Mouse (Mus musculus): ENCODE results near the gene Sprr2a3.
"Not testable (repeated sequence)": the region's sequence is repeated elsewhere in the genome, so short reads cannot be mapped to it uniquely, and the experiment has no call there.

Sprr2a3 gene

DNA sequence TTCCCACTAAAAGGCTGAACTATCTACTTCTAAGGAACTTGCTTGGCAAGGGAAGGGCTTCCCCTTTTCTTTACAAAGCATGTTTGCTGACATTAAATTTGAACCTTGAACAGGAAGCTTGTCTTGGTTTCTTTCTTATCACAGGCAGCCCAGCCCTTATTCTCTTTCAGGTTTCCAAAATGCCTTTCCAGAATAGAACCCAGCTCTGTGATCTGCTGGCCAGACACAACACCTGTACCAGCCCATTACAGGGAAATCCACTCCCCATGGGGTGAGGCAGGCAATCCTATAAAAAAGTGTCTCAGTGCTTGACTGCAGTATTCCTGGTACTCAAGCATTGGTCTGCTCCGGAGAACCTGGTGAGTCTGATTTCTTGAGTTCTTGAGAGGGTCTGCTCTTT is at the start of gene Sprr2a3:
TSS of gene Sprr2a3 (plus strand) at position 317 of the 400 bp plus-strand sequence.
- not testable (repeated sequence) for DNase-seq (ENCODE audit: low spot score in 2 of 2)

DNA sequence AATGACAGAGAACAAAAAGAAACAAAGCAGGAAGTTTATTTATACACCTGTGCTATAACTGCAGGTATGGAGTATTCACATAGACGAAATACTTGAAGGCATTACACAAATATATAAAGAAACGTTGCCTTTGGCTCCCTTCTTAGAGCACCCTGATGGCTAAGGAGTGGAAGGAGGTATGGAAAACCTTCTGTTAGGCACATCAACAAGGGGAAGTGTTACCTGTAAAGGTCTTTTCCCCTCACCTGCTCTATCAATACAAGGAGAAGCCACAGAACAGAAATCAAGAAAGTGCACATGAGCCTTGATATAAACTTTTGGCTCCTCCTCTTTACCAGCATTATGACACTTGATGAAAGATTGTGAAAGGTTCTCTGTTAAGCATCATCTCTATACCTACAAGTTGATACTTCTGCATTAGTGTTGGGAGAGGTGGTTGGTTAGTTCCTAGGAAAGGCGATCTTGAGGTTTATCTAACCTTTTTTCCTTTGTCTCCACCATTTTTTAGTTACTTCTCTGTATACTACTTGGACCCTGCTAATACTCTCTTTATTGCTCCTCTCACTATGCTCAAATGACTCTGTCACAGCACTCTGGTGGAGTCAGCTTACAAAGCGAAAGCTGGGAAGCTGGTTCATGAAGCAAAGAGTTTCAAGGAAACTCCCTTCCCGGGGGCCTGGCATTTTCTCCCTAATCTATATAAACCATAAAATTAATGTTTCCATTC is 48.6 kb upstream of the Sprr2a3 start:
- not testable (repeated sequence) for DNase-seq (ENCODE audit: low spot score in 2 of 2)

DNA sequence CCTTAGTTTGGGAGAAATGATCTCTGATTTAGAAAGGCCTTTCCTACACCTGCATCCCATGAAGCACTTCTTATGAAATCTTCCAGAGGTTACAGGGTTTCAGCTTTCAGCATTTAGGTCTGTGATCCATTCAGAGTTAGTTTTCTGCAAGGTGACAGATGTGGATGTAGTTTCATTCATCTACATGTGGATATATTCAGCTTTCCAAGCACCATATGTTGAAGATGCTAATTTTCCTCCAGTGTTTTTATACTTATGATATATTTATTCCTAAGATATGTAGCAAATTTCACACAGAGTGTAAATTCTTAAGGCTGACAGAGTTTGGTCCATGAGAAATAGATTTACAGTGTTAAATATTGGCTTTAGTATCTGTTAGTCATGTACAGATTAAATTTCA is 46.5 kb upstream of the Sprr2a3 start:
- DNase-seq (ENCODE audit: low spot score in 2 of 2) = not testable (repeated sequence)

DNA sequence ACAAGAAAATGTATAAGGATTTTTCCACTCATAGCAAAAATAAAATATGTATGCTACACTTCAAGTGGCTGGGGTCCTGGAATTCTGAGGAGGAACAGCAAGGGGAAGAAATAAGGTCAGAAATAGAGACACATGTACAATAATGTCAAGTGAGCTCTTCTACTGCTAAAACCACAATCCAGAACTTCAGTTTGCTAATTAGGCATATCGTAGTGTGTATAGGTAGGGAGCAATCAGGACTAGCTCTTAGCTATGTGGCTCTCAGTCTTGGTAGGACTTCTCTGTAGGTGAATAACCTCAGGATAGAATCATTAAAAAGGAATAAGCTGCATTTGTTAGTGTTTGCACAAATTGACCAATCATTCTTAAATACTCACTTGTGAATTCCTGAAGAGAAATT is 46.0 kb upstream of the Sprr2a3 start:
- not testable (repeated sequence) for DNase-seq (ENCODE audit: low spot score in 2 of 2)

DNA sequence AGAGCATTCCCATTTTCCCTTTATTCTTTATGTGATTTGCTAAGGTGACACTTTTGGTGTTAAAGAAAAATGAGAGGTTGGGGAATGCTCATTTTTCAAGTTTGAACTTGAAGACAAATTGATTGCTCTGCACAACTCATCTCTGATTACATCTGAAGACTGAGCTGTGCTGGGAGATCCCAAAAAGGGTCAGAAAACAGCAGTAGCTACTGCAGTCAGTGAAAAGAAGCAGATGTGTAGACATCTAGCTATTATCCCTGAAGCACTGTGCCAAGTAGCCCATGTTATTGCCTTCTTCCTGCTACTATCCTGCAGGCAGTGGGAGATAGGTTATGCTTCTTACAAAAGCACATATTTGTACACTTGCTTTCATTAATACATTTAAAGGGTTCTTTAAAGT is 40.4 kb upstream of the Sprr2a3 start:
- DNase-seq (ENCODE audit: low spot score in 2 of 2) = not testable (repeated sequence)

GRCm38 (mm10) chr3:92246245-92246644 is 39.0 kb upstream of the Sprr2a3 start:
- not testable (repeated sequence) for DNase-seq (ENCODE audit: low spot score in 2 of 2)

DNA sequence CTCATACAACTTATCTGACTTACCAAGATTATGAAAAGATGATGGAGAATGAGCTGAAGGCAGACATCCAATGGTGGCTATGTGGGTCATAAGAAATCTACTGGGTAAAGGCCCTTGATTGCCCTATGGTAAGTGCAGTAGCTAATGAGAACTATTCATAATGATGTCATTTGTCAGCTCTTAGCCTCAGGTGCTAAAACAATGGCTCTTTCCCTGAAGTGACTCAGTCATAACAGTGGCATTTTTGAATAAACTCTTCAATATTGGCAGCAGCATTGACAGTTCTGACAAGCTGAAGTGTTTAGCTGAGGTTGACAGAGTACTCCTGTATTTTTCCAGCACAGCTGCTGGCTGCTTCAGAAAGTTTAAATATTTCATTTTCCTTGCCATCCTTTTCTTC is 36.7 kb upstream of the Sprr2a3 start:
- not testable (repeated sequence) for DNase-seq (ENCODE audit: low spot score in 2 of 2)

DNA sequence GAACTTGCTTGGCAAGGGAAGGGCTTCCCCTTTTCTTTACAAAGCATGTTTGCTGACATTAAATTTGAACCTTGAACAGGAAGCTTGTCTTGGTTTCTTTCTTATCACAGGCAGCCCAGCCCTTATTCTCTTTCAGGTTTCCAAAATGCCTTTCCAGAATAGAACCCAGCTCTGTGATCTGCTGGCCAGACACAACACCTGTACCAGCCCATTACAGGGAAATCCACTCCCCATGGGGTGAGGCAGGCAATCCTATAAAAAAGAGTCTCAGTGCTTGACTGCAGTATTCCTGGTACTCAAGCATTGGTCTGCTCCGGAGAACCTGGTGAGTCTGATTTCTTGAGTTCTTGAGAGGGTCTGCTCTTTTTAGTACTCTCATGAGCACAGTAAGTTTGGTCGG is 34.8 kb upstream of the Sprr2a3 start:
- DNase-seq (ENCODE audit: low spot score in 2 of 2) = not testable (repeated sequence)

- not testable (repeated sequence) for DNase-seq (ENCODE audit: low spot score in 2 of 2)
Observed at GRCm38 (mm10) chr3:92253860-92254259, 31.4 kb upstream of the Sprr2a3 start.

- not testable (repeated sequence) for DNase-seq (ENCODE audit: low spot score in 2 of 2)
Observed at GRCm38 (mm10) chr3:92258526-92258925, 26.7 kb upstream of the Sprr2a3 start.

DNA sequence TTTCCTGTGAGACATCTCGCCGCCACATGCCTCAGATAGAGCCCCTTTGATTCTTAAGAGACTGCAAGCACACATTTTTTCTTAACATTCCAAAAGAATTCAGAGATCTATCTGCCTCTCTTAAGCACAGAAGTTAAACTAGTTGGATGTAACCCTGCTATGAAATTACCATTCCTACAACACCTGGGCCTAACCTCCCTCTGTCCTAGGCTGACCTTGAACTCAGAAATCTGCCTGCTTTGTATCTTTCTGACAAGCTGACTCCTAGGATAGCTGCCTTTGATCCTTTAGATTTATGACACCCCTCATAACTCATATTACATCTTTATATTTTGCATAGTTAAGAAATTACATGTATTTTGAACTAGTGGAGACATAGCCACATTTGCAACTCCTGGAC is 21.8 kb upstream of the Sprr2a3 start:
- not testable (repeated sequence) for DNase-seq (ENCODE audit: low spot score in 2 of 2)

GRCm38 (mm10) chr3:92271414-92271985 is 13.7 kb upstream of the Sprr2a3 start:
- DNase-seq (ENCODE audit: low spot score in 2 of 2) = not testable (repeated sequence)

GRCm38 (mm10) chr3:92273504-92273903 is 11.7 kb upstream of the Sprr2a3 start:
- DNase-seq (ENCODE audit: low spot score in 2 of 2) = not testable (repeated sequence)

DNA sequence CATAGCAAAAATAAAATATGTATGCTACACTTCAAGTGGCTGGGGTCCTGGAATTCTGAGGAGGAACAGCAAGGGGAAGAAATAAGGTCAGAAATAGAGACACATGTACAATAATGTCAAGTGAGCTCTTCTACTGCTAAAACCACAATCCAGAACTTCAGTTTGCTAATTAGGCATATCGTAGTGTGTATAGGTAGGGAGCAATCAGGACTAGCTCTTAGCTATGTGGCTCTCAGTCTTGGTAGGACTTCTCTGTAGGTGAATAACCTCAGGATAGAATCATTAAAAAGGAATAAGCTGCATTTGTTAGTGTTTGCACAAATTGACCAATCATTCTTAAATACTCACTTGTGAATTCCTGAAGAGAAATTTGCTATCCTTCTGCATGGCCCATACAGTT is 11.2 kb upstream of the Sprr2a3 start:
- not testable (repeated sequence) for DNase-seq (ENCODE audit: low spot score in 2 of 2)

DNA sequence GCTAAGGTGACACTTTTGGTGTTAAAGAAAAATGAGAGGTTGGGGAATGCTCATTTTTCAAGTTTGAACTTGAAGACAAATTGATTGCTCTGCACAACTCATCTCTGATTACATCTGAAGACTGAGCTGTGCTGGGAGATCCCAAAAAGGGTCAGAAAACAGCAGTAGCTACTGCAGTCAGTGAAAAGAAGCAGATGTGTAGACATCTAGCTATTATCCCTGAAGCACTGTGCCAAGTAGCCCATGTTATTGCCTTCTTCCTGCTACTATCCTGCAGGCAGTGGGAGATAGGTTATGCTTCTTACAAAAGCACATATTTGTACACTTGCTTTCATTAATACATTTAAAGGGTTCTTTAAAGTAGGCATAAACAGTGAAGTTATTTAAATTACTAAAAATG is 5.6 kb upstream of the Sprr2a3 start:
- DNase-seq (ENCODE audit: low spot score in 2 of 2) = not testable (repeated sequence)

GRCm38 (mm10) chr3:92280963-92281606 is 4.1 kb upstream of the Sprr2a3 start:
- DNase-seq (ENCODE audit: low spot score in 2 of 2) = not testable (repeated sequence)

- DNase-seq (ENCODE audit: low spot score in 2 of 2) = not testable (repeated sequence)
Observed at GRCm38 (mm10) chr3:92288489-92288888, 3.3 kb downstream of the Sprr2a3 start.

DNA sequence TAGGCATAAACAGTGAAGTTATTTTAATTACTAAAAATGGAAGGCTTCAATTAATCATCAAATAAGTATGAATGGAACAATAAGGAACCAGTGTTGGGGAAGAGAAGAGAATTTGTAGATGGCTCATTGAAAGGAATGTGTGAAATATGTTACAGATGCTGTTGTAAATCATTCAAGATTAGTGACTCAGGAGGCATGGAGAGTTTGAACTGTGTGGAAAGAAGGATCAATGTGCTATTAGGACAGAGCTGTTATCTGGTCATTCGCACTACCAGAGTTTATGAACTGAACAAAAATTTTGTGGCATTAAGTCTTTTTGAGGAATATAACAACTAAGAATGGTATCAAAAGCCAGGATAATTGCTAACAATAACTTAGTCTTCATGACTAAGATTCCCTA is 22.2 kb downstream of the Sprr2a3 start:
- no peak for DNase-seq (ENCODE audit: low spot score in 2 of 2)

- no peak for DNase-seq (ENCODE audit: low spot score in 2 of 2)
Observed at GRCm38 (mm10) chr3:92316320-92316719, 31.1 kb downstream of the Sprr2a3 start, which contains the start of gene Sprr2b. TSS of gene Sprr2b (plus strand) at chr3:92316620.

DNA sequence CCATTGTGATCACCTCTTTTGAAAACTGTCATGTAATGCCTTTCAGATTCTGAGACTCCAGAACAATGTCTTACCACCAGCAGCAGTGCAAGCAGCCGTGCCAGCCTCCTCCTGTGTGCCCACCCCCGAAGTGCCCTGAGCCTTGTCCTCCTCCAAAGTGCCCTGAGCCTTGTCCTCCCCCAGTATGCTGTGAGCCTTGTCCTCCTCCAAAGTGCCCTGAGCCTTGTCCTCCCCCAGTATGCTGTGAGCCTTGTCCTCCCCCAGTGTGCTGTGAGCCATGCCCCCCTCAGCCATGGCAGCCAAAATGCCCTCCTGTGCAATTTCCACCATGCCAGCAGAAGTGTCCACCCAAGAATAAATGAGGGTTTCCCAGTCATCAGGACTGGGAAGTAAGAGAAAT is 32.2 kb downstream of the Sprr2a3 start:
- no peak for DNase-seq (ENCODE audit: low spot score in 2 of 2)

DNA sequence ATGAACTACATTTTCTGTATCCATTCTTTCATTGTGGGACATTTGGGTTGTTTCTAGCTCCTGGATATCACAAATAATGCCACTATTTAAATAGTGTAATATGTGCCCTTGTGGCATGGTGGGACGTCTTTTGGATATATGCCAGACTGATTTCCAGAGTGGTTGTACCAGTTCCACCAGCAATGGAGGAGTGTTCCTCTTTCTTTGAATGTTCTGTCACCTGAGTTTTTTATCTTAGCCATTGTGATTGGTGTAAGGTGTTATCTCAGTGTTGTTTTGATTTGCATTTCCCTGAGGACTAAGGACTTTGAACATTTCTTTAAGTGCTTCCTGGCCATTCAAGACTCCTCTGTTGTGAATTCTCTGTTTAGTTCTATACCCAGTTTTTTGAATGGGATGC is 51.1 kb downstream of the Sprr2a3 start:
- DNase-seq (ENCODE audit: low spot score in 2 of 2) = no peak

- DNase-seq (ENCODE audit: low spot score in 2 of 2) = no peak
Observed at GRCm38 (mm10) chr3:92338840-92339239, 53.6 kb downstream of the Sprr2a3 start, which contains the start of gene Sprr2d. TSS of gene Sprr2d (plus strand) at chr3:92339140.
